Mouse (Mus musculus) forebrain, embryonic 10.5 days (tissue): ENCODE measurements around the gene Olfr1175-ps. TPM values are rescaled to one million over a fixed set of nuclear protein-coding genes. Genes with fewer than 3 reads are reported as not detected.

ENCODE experiments used
- DNase-seq: peaks from one replicate; pipeline ENCODE4 v3.0.0-alpha.2; 2017; ENCODE audit warnings: low spot score; ENCODE audit errors: extremely low spot score
- H3K27ac ChIP-seq: fragments of 300-500 bp; sonication (generic); 2 replicates; pipeline ENCODE4 v1.5.1; 2016; ENCODE audit warnings: mild to moderate bottlenecking
- H3K27me3 ChIP-seq: fragments of 300-500 bp; sonication (generic); 2 replicates; pipeline ENCODE4 v1.6.1; 2016; ENCODE audit warnings: mild to moderate bottlenecking; ENCODE audit not compliant: poor library complexity, severe bottlenecking
- H3K36me3 ChIP-seq: fragments of 300-500 bp; sonication (generic); replicated peaks from 2 replicates; pipeline ENCODE4 v1.6.1; 2016; ENCODE audit warnings: mild to moderate bottlenecking, moderate library complexity
- H3K4me1 ChIP-seq: fragments of 300-500 bp; sonication (generic); 2 replicates; pipeline ENCODE4 v1.6.1; 2016
- H3K4me3 ChIP-seq: fragments of 300-500 bp; sonication (generic); 2 replicates; pipeline ENCODE4 v1.5.1; 2016; ENCODE audit warnings: mild to moderate bottlenecking, moderate library complexity
- H3K9me3 ChIP-seq: fragments of 300-500 bp; sonication (generic); 2 replicates; pipeline ENCODE4 v1.6.1; 2016; ENCODE audit warnings: mild to moderate bottlenecking, moderate library complexity
- WGBS: fragments of 180-500 bp; shearing (Covaris S2); methylation state at CpG from one replicate; pipeline ENCODE4 v1.1.7; 2016; 5-methylcytosine and 5-hydroxymethylcytosine counted together
- polyA plus RNA-seq: library from polyadenylated mRNA; unstranded; fragments of >200 nt; fragmentation: Nextera tagmentation; extraction: Ambion mirVana; gene quantifications from 2 replicates; pipeline ENCODE4 v1.2.1, GENCODE M21; 2016

The Olfr1175-ps gene
- polyA plus RNA-seq, result not detected in 2 replicates

GRCm38 (mm10) chr2:88327115-88327514, at the start of gene Olfr1175-ps:
TSS of gene Olfr1175-ps (minus strand) at chr2:88327215.
- DNase-seq, result no peak
- Histone ChIP-seq H3K27me3 (no peaks in the 10 kb centered on the region), H3K36me3 (no peaks in the 10 kb centered on the region), H3K4me3 (no peak within 1 kb of the TSS), H3K27ac (no peak within 1 kb of the TSS), H3K4me1 (no peaks in the 10 kb centered on the region), H3K9me3 (no peaks in the 10 kb centered on the region)
- 94% methylated on average over 2 of the region's 2 CpGs for WGBS

GRCm38 (mm10) chr2:88356304-88356703, 29.3 kb upstream of the Olfr1175-ps start:
- Histone ChIP-seq H3K36me3 (no peaks in the 10 kb centered on the region), H3K27ac (no peak overlapping the region), H3K9me3 (no peaks in the 10 kb centered on the region), H3K4me3 (no peak overlapping the region), H3K4me1 (no peaks in the 10 kb centered on the region), H3K27me3 (no peaks in the 10 kb centered on the region)
- 9% methylated on average over 2 of the region's 2 CpGs for whole genome bisulfite sequencing
- DNase-seq, result no peak

- Histone ChIP-seq H3K9me3 (no peaks in the 10 kb centered on the region), H3K27ac (no peak within 1 kb of the TSS), H3K36me3 (no peaks in the 10 kb centered on the region), H3K27me3 (no peaks in the 10 kb centered on the region), H3K4me3 (no peak within 1 kb of the TSS), H3K4me1 (no peaks in the 10 kb centered on the region)
- DNase-seq, result no peak
- 84% methylated on average over 1 of the region's 1 CpGs for WGBS
Measured at GRCm38 (mm10) chr2:88346392-88346791, 19.4 kb upstream of the Olfr1175-ps start, which contains the start of gene Olfr1177-ps. TSS of gene Olfr1177-ps (minus strand) at chr2:88346492.

GRCm38 (mm10) chr2:88336421-88336820, 9.4 kb upstream of the Olfr1175-ps start, which contains the start of gene Olfr1176:
TSS of gene Olfr1176 (plus strand) at chr2:88336721.
- Histone ChIP-seq H3K4me3 (no peak within 1 kb of the TSS), H3K27me3 (no peaks in the 10 kb centered on the region), H3K27ac (no peak within 1 kb of the TSS), H3K36me3 (no peaks in the 10 kb centered on the region), H3K9me3 (no peaks in the 10 kb centered on the region), H3K4me1 (no peaks in the 10 kb centered on the region)
- 79% methylated on average over 1 of the region's 1 CpGs for WGBS
- no peak for DNase-seq

GRCm38 (mm10) chr2:88315035-88315434, 12.0 kb downstream of the Olfr1175-ps start, which contains the start of gene Olfr1174-ps:
TSS of gene Olfr1174-ps (minus strand) at chr2:88315135.
- no peaks in the 10 kb centered on the region for H3K36me3 ChIP-seq
- no peaks in the 10 kb centered on the region for H3K27me3 ChIP-seq
- H3K9me3 ChIP-seq, result no peaks in the 10 kb centered on the region
- no peak for DNase-seq
- 93% methylated on average over 4 of the region's 4 CpGs for WGBS
- no peak within 1 kb of the TSS for H3K4me3 ChIP-seq
- no peaks in the 10 kb centered on the region for H3K4me1 ChIP-seq
- H3K27ac ChIP-seq, result no peak within 1 kb of the TSS

GRCm38 (mm10) chr2:88279775-88280174, 47.2 kb downstream of the Olfr1175-ps start, which contains the start of gene Olfr1173:
TSS of gene Olfr1173 (minus strand) at chr2:88279875.
- Histone ChIP-seq H3K27ac (no peak within 1 kb of the TSS), H3K4me3 (no peak within 1 kb of the TSS), H3K27me3 (no peaks in the 10 kb centered on the region), H3K4me1 (no peaks in the 10 kb centered on the region), H3K36me3 (no peaks in the 10 kb centered on the region), H3K9me3 (no peaks in the 10 kb centered on the region)
- DNase-seq, result no peak

Other genes starting within 250 kb of the Olfr1175-ps start
- not detected in 2 replicates for gene Olfr1164, start 233.2 kb downstream of the Olfr1175-ps start, polyA plus RNA-seq
- not detected in 2 replicates for gene Olfr1166, start 198.9 kb downstream of the Olfr1175-ps start, polyA plus RNA-seq
- not detected in 2 replicates for gene Olfr1167, start 172.0 kb downstream of the Olfr1175-ps start, polyA plus RNA-seq
- gene Olfr1168, start 145.3 kb downstream of the Olfr1175-ps start, polyA plus RNA-seq, result not detected in 2 replicates
- gene Olfr1170, start 98.9 kb downstream of the Olfr1175-ps start, polyA plus RNA-seq, result not detected in 2 replicates
- gene Olfr1173, start 47.3 kb downstream of the Olfr1175-ps start, polyA plus RNA-seq, result not detected in 2 replicates
- not detected in 2 replicates for gene Olfr1174-ps, start 12.1 kb downstream of the Olfr1175-ps start, polyA plus RNA-seq
- not detected in 2 replicates for gene Olfr1176, start 9.5 kb upstream of the Olfr1175-ps start, polyA plus RNA-seq
- gene Olfr1177-ps, start 19.3 kb upstream of the Olfr1175-ps start, polyA plus RNA-seq, result not detected in 2 replicates
- not detected in 2 replicates for gene Olfr1178, start 59.8 kb upstream of the Olfr1175-ps start, polyA plus RNA-seq
- gene Olfr1179, start 79.2 kb upstream of the Olfr1175-ps start, polyA plus RNA-seq, result not detected in 2 replicates
- not detected in 2 replicates for gene Olfr1180, start 91.9 kb upstream of the Olfr1175-ps start, polyA plus RNA-seq
- not detected in 2 replicates for gene Olfr1181, start 99.0 kb upstream of the Olfr1175-ps start, polyA plus RNA-seq
- not detected in 2 replicates for gene Gm13757, start 121.9 kb upstream of the Olfr1175-ps start, polyA plus RNA-seq
- not detected in 2 replicates for gene Olfr1183, start 127.7 kb upstream of the Olfr1175-ps start, polyA plus RNA-seq
- gene Olfr1184, start 156.4 kb upstream of the Olfr1175-ps start, polyA plus RNA-seq, result not detected in 2 replicates
- not detected in 2 replicates for gene Olfr1185-ps1, start 166.1 kb upstream of the Olfr1175-ps start, polyA plus RNA-seq
- not detected in 2 replicates for gene Olfr1186, start 191.3 kb upstream of the Olfr1175-ps start, polyA plus RNA-seq
- not detected in 2 replicates for gene Olfr1188, start 229.7 kb upstream of the Olfr1175-ps start, polyA plus RNA-seq